Mouse (Mus musculus): Measurements from ENCODE around the gene Ccdc40.

GRCm38 (mm10) chr11:119259977-119260376, 31.6 kb downstream of the Ccdc40 start:
- TF ChIP-seq CTCF (IDR thresholded peaks at IDR 0.05; ENCODE audit: low read depth, low read length) (no peak), POLR2A (IDR thresholded peaks at IDR 0.05; ENCODE audit: borderline replicate concordance, low read depth, low read length) (no peak)

All from bone marrow macrophage, adult 2 months (primary cell).